In genomic region chr11:102763009-102763767, GRCm38 (mm10) we compare ENCODE assay signal across 11 mouse cellular contexts. TPM values are rescaled to one million over a fixed set of nuclear protein-coding genes. Genes with fewer than 3 reads are reported as not detected.
A peak's percentile ranks its signal among the peaks of the same experiment; 100 is the strongest.
DNase-seq lines count a peak whose midpoint lies in the region; ATAC-seq and TF ChIP-seq lines count a peak whose summit lies in the region.
"Had no signal": no experiment of that assay in that cellular context is flagged by ENCODE, and none has a peak within 500 bp of the region (broad histone marks: within the 10 kb centered on the region; RNA-seq: fewer than 3 reads in every experiment).

No protein-coding gene starts in this region.

- peak overlapping the region; percentile 32; the same call in 1 of the 2 replicates for H3K9ac ChIP-seq in hindbrain, embryonic 12.5 days
- no peak overlapping the region for H3K9ac ChIP-seq in midbrain, postnatal 0 days (replicated peaks; ENCODE audit: low read length, poor library complexity, severe bottlenecking)
- H3K9ac ChIP-seq in kidney, embryonic 14.5 days (ENCODE audit: low read depth, low read length), result no peak overlapping the region

- H3K27ac ChIP-seq in layer of hippocampus, adult 2 months, result peak overlapping the region; percentile 18; the same call in 1 of the 2 replicates
- H3K27ac ChIP-seq in hindbrain, embryonic 12.5 days, result peak overlapping the region; percentile 17; the same call in 1 of the 2 replicates
- no peak overlapping the region for H3K27ac ChIP-seq in midbrain, postnatal 0 days (ENCODE audit: low read depth, low read length)
- H3K27ac ChIP-seq in kidney, embryonic 14.5 days (ENCODE audit: low read depth, low read length), result no peak overlapping the region

- no peaks in the 10 kb centered on the region for H3K9me3 ChIP-seq in hindbrain, embryonic 12.5 days (replicated peaks)
- H3K9me3 ChIP-seq in midbrain, postnatal 0 days (ENCODE audit: low read length), result no peaks in the 10 kb centered on the region
- no peaks in the 10 kb centered on the region for H3K9me3 ChIP-seq in kidney, embryonic 14.5 days (ENCODE audit: control insufficient read depth, low read length)

- peak overlapping the region; percentile 97 for H3K4me2 ChIP-seq in hindbrain, embryonic 12.5 days (replicated peaks)
- H3K4me2 ChIP-seq in midbrain, postnatal 0 days (ENCODE audit: low read depth, low read length, poor library complexity, severe bottlenecking), result peak overlapping the region; percentile 78
- H3K4me2 ChIP-seq in kidney, embryonic 14.5 days (replicated peaks; ENCODE audit: low read depth, low read length), result no peak overlapping the region

- H3K36me3 ChIP-seq in hindbrain, embryonic 12.5 days, result no peaks in the 10 kb centered on the region
- H3K36me3 ChIP-seq in midbrain, postnatal 0 days (ENCODE audit: insufficient read depth, low read length), result no peaks in the 10 kb centered on the region
- no peaks in the 10 kb centered on the region for H3K36me3 ChIP-seq in kidney, embryonic 14.5 days (ENCODE audit: control insufficient read depth, insufficient read depth, low read length)

- peaks cover 41% of the 10 kb centered on the region for H3K4me1 ChIP-seq in hindbrain, embryonic 12.5 days
- peaks cover 9% of the 10 kb centered on the region; the same call in 1 of the 2 replicates for H3K4me1 ChIP-seq in midbrain, postnatal 0 days (ENCODE audit: insufficient read depth, low read length)
- H3K4me1 ChIP-seq in kidney, embryonic 14.5 days (ENCODE audit: control insufficient read depth, insufficient read depth, low read length), result peaks cover 13% of the 10 kb centered on the region

- peak; percentile 47; the same call in 1 of the 2 replicates for ATAC-seq in hindbrain, embryonic 12.5 days (ENCODE audit: low FRiP score)
- no peak for ATAC-seq in midbrain, postnatal 0 days (ENCODE audit: low FRiP score)
- no peak for ATAC-seq in kidney, embryonic 14.5 days (ENCODE audit: low FRiP score, low TSS enrichment)
- ATAC-seq in erythroid progenitor cell, adult 5-6 weeks (replicated peaks; ENCODE audit: low FRiP score, poor library complexity, severe bottlenecking), result no peak
- ATAC-seq: intestine, embryonic 16.5 days had no signal

- TF ChIP-seq CTCF in layer of hippocampus, adult 2 months (conservative IDR thresholded peaks at IDR 0.05), result no peak
- TF ChIP-seq CTCF in midbrain, postnatal 0 days (IDR thresholded peaks at IDR 0.05), result no peak

- H3K27me3 ChIP-seq in hindbrain, embryonic 12.5 days, result peaks cover 35% of the 10 kb centered on the region
- H3K27me3 ChIP-seq in midbrain, postnatal 0 days (ENCODE audit: insufficient read depth, low read length), result no peaks in the 10 kb centered on the region
- H3K27me3 ChIP-seq in kidney, embryonic 14.5 days (ENCODE audit: control insufficient read depth, insufficient read depth, low read length), result peaks cover 15% of the 10 kb centered on the region

- no peak for DNase-seq in layer of hippocampus, adult 2 months (ENCODE audit: low spot score in 2 of 2)
- DNase-seq in layer of hippocampus, adult 18-20 months (ENCODE audit: low spot score in 2 of 2), result no peak
- peak; percentile 30 for DNase-seq in cerebellum, adult 8-10 months
- DNase-seq in midbrain, postnatal 0 days (ENCODE audit: low spot score), result no peak
- DNase-seq in left cerebral cortex, adult 9 months (ENCODE audit: low spot score in 2 of 2), result no peak

- H3K4me3 ChIP-seq in layer of hippocampus, adult 2 months, result peak overlapping the region; percentile 95
- H3K4me3 ChIP-seq in hindbrain, embryonic 12.5 days, result no peak overlapping the region
- peak overlapping the region; percentile 88; the same call in 1 of the 2 replicates for H3K4me3 ChIP-seq in midbrain, postnatal 0 days (ENCODE audit: low read depth, low read length)
- H3K4me3 ChIP-seq in kidney, embryonic 14.5 days (ENCODE audit: low read length), result no peak overlapping the region
- H3K4me3 ChIP-seq: erythroblast, embryonic 14.5 days had no signal

- WGBS in hindbrain, embryonic 12.5 days, result 50% methylated on average over 11 of the region's 11 CpGs
- WGBS in midbrain, postnatal 0 days, result 56% methylated on average over 11 of the region's 11 CpGs
- WGBS in kidney, embryonic 14.5 days, result 55% methylated on average over 11 of the region's 11 CpGs

RNA-seq across cellular contexts. Expression of gene Adam11, which starts 1.9 kb away (rescaled TPM):
- 100 to 1,000 TPM; 192 to 212 TPM for total RNA-seq in layer of hippocampus, adult 2 months (2021)
- total RNA-seq in layer of hippocampus, adult 18-20 months (2021), result 100 to 1,000 TPM; 166 to 185 TPM
- polyA plus RNA-seq in hindbrain, embryonic 12.5 days (2016; fragmentation: Nextera tagmentation; extraction: Ambion mirVana), result 33.3 and 35.3 TPM in 2 replicates
- total RNA-seq in midbrain, postnatal 0 days (2014; rRNA removed), result 43.8 and 46.9 TPM in 2 replicates
- 21.5 and 22.3 TPM in 2 replicates for polyA plus RNA-seq in midbrain, postnatal 0 days (2015; fragmentation: Nextera tagmentation; extraction: Ambion mirVana)
- polyA plus RNA-seq in kidney, embryonic 14.5 days (2014; fragmentation: Nextera tagmentation; extraction: Ambion mirVana), result 3.5 and 7.8 TPM in 2 replicates
- not detected in 2 replicates for total RNA-seq in erythroid progenitor cell, adult 5-6 weeks (2015; ENCODE audit: low replicate concordance)
- total RNA-seq in erythroid progenitor cell, adult 5-6 weeks (2017; ENCODE audit: low replicate concordance), result not detected in 2 replicates

RNA-seq across cellular contexts. Expression of gene Gjc1, which starts 56.3 kb away (rescaled TPM):
- 1 to 10 TPM; 4.7 TPM for total RNA-seq in layer of hippocampus, adult 2 months (2021)
- 1 to 10 TPM; 3.0 to 3.8 TPM for total RNA-seq in layer of hippocampus, adult 18-20 months (2021)
- polyA plus RNA-seq in hindbrain, embryonic 12.5 days (2016; fragmentation: Nextera tagmentation; extraction: Ambion mirVana), result 77.6 and 81.3 TPM in 2 replicates
- 18.1 and 18.8 TPM in 2 replicates for total RNA-seq in midbrain, postnatal 0 days (2014; rRNA removed)
- 14.8 and 17.8 TPM in 2 replicates for polyA plus RNA-seq in midbrain, postnatal 0 days (2015; fragmentation: Nextera tagmentation; extraction: Ambion mirVana)
- 63.0 and 69.6 TPM in 2 replicates for polyA plus RNA-seq in kidney, embryonic 14.5 days (2014; fragmentation: Nextera tagmentation; extraction: Ambion mirVana)
- not detected in 2 replicates for total RNA-seq in erythroid progenitor cell, adult 5-6 weeks (2015; ENCODE audit: low replicate concordance)
- not detected in 2 replicates for total RNA-seq in erythroid progenitor cell, adult 5-6 weeks (2017; ENCODE audit: low replicate concordance)
- total RNA-seq: megakaryocyte progenitor cell, adult 5-6 weeks had no signal
- polyA plus RNA-seq: erythroblast, embryonic 14.5 days had no signal

Comparison
In these comparisons a context has a peak if more than half of its experiments do, and no peak if none do; other contexts are left out.
1. H3K27ac ChIP-seq: peak in layer of hippocampus, adult 2 months (single experiment) and hindbrain, embryonic 12.5 days (single experiment); none in midbrain, postnatal 0 days (single experiment) and kidney, embryonic 14.5 days (single experiment).
2. H3K4me3 ChIP-seq: peak in layer of hippocampus, adult 2 months (single experiment) and midbrain, postnatal 0 days (single experiment); none in hindbrain, embryonic 12.5 days (single experiment) and kidney, embryonic 14.5 days (single experiment).
3. RNA of gene Adam11, which starts 1.9 kb away (total RNA-seq): 192 to 212 TPM in layer of hippocampus, adult 2 months, 166 to 185 TPM in layer of hippocampus, adult 18-20 months and 43.8 to 46.9 TPM in midbrain, postnatal 0 days; not detected in erythroid progenitor cell, adult 5-6 weeks; every median in the first group is over 10 times any median in the second.